8 mouse cellular contexts compared by ENCODE assay signal in genomic region chr17:29888981-29889980, GRCm38 (mm10).
DNase-seq lines count a peak whose midpoint lies in the region; ATAC-seq lines count a peak whose summit lies in the region.

No protein-coding gene starts in this region.

- peak overlapping the region; percentile 67 for H3K4me3 ChIP-seq in kidney, embryonic 15.5 days (replicated peaks)
- peak overlapping the region; percentile 67 for H3K4me3 ChIP-seq in liver, embryonic 13.5 days (replicated peaks)

- H3K9ac ChIP-seq in kidney, embryonic 15.5 days, result peak overlapping the region; percentile 27
- H3K9ac ChIP-seq in liver, embryonic 13.5 days, result peak overlapping the region; percentile 73

- H3K9me3 ChIP-seq in kidney, embryonic 15.5 days (replicated peaks), result no peaks in the 10 kb centered on the region; the same call in 1 of the 2 replicates
- no peaks in the 10 kb centered on the region for H3K9me3 ChIP-seq in liver, embryonic 13.5 days (replicated peaks)

- H3K4me2 ChIP-seq in kidney, embryonic 15.5 days, result peak overlapping the region; percentile 100
- peak overlapping the region; percentile 93 for H3K4me2 ChIP-seq in liver, embryonic 13.5 days

- no peaks in the 10 kb centered on the region for H3K36me3 ChIP-seq in kidney, embryonic 15.5 days
- no peaks in the 10 kb centered on the region for H3K36me3 ChIP-seq in liver, embryonic 13.5 days

- no peak for ATAC-seq in CD4-positive, CD25-positive, alpha-beta regulatory T cell, adult 4 months
- peak; percentile 6; the same call in 1 of the 2 replicates for ATAC-seq in granulocyte monocyte progenitor cell, adult 5-6 weeks (replicated peaks; ENCODE audit: poor library complexity, severe bottlenecking)
- 0 out of 2 replicates have a peak, but pooled peaks have one; percentile 27 for ATAC-seq in kidney, embryonic 15.5 days (replicated peaks; ENCODE audit: low FRiP score)
- peak; percentile 70 for ATAC-seq in liver, embryonic 13.5 days (ENCODE audit: low read depth)

- H3K27ac ChIP-seq in kidney, embryonic 15.5 days, result no peak overlapping the region
- H3K27ac ChIP-seq in liver, embryonic 13.5 days, result no peak overlapping the region

- WGBS in kidney, embryonic 15.5 days, result under 1% methylated on average over 67 of the region's 67 CpGs
- under 1% methylated on average over 67 of the region's 67 CpGs for WGBS in liver, embryonic 13.5 days (ENCODE audit: insufficient replicate concordance)

- H3K27me3 ChIP-seq in kidney, embryonic 15.5 days, result peaks cover 75% of the 10 kb centered on the region
- H3K27me3 ChIP-seq in liver, embryonic 13.5 days, result peaks cover 80% of the 10 kb centered on the region

- peak; percentile 35 for DNase-seq in CD4-positive, CD25-positive, alpha-beta regulatory T cell, adult 2 months (ENCODE audit: low read depth, low spot score)
- DNase-seq in ES-CJ7 (ENCODE audit: low read depth, low spot score), result peak; percentile 41
- peak; percentile 65 for DNase-seq in embryo, embryonic 10.5 days (ENCODE audit: low spot score)
- DNase-seq in liver, embryonic 13.5 days, result no peak
- peak; percentile 75 for DNase-seq in retina, postnatal 1 day

- peaks cover 49% of the 10 kb centered on the region for H3K4me1 ChIP-seq in kidney, embryonic 15.5 days
- peaks cover 48% of the 10 kb centered on the region for H3K4me1 ChIP-seq in liver, embryonic 13.5 days (replicated peaks)
